Mouse (Mus musculus): ENCODE data around the gene Siglech. TPM values are rescaled to one million over a fixed set of nuclear protein-coding genes. Genes with fewer than 3 reads are reported as not detected.
"Not testable (repeated sequence)": the region's sequence is repeated elsewhere in the genome, so short reads cannot be mapped to it uniquely, and the experiment has no call there.

The Siglech gene
- polyA plus RNA-seq (2015; fragmentation: Nextera tagmentation; extraction: Ambion mirVana) = 1.1 and 1.2 TPM in 2 replicates

- DNase-seq (ENCODE audit: low spot score) = no peak
These were observed at the start of gene Siglech for GRCm38 (mm10) chr7:55767926-55768325. Gene Siglech, plus strand, starts transcription at chr7:55768178.

- no peak for DNase-seq (ENCODE audit: low spot score)
These were observed 45.3 kb upstream of the Siglech start for GRCm38 (mm10) chr7:55722673-55723072.

- no peak for DNase-seq (ENCODE audit: low spot score)
These were observed 39.1 kb upstream of the Siglech start for GRCm38 (mm10) chr7:55728903-55729302.

- DNase-seq (ENCODE audit: low spot score) = no peak
These were observed 33.5 kb upstream of the Siglech start for GRCm38 (mm10) chr7:55734483-55734882.

GRCm38 (mm10) chr7:55737125-55737912 is 30.7 kb upstream of the Siglech start:
- DNase-seq (ENCODE audit: low spot score) = no peak

- no peak for DNase-seq (ENCODE audit: low spot score)
These were observed 24.2 kb upstream of the Siglech start for GRCm38 (mm10) chr7:55743614-55744267.

- DNase-seq (ENCODE audit: low spot score) = no peak
These were observed 23.3 kb upstream of the Siglech start for GRCm38 (mm10) chr7:55744566-55745220.

GRCm38 (mm10) chr7:55750841-55751240 is 17.1 kb upstream of the Siglech start:
- DNase-seq (ENCODE audit: low spot score) = no peak

- no peak for DNase-seq (ENCODE audit: low spot score)
These were observed 8.6 kb upstream of the Siglech start for GRCm38 (mm10) chr7:55759346-55759745.

GRCm38 (mm10) chr7:55780011-55780410 is 12.0 kb downstream of the Siglech start:
- DNase-seq (ENCODE audit: low spot score) = no peak

GRCm38 (mm10) chr7:55782493-55782892 is 14.5 kb downstream of the Siglech start:
- no peak for DNase-seq (ENCODE audit: low spot score)

GRCm38 (mm10) chr7:55784580-55784979 is 16.6 kb downstream of the Siglech start:
- no peak for DNase-seq (ENCODE audit: low spot score)

- DNase-seq (ENCODE audit: low spot score) = not testable (repeated sequence)
These were observed 22.6 kb downstream of the Siglech start for GRCm38 (mm10) chr7:55790586-55790985.

- no peak for DNase-seq (ENCODE audit: low spot score)
These were observed 24.3 kb downstream of the Siglech start for GRCm38 (mm10) chr7:55792280-55792679.

- DNase-seq (ENCODE audit: low spot score) = no peak
These were observed 25.4 kb downstream of the Siglech start for GRCm38 (mm10) chr7:55793236-55793951.

GRCm38 (mm10) chr7:55793952-55794603 is 26.1 kb downstream of the Siglech start, which contains the start of gene Tubgcp5:
Gene Tubgcp5, plus strand, starts transcription at chr7:55794154.
- DNase-seq (ENCODE audit: low spot score) = peak; percentile 95

- DNase-seq (ENCODE audit: low spot score) = no peak
These were observed 32.0 kb downstream of the Siglech start for GRCm38 (mm10) chr7:55799981-55800380.

GRCm38 (mm10) chr7:55809967-55810366 is 42.0 kb downstream of the Siglech start:
- DNase-seq (ENCODE audit: low spot score) = no peak

GRCm38 (mm10) chr7:55824468-55824867 is 56.5 kb downstream of the Siglech start:
- DNase-seq (ENCODE audit: low spot score) = no peak

- no peak for DNase-seq (ENCODE audit: low spot score)
These were observed 59.6 kb downstream of the Siglech start for GRCm38 (mm10) chr7:55827551-55827950.

Measured in thymus, postnatal 0 days (tissue).